Mouse (Mus musculus) Patski (cell line): ENCODE data around the gene Ergic1. TPM values are rescaled to one million over a fixed set of nuclear protein-coding genes. Genes with fewer than 3 reads are reported as not detected.

Source experiments
- ATAC-seq: fragments of 100-300 bp; one replicate; pipeline ENCODE4 v1.8.0; 2021
- CTCF ChIA-PET: fragments of 350-600 bp; sonication (Branson Sonifier 250); formaldehyde crosslinking; loops from one replicate; lab custom pipeline; 2022; ENCODE audit warnings: inconsistent platforms; lab: Charles Lee
- POLR2A ChIA-PET: fragments of 350-600 bp; sonication (Branson Sonifier 250); formaldehyde crosslinking; loops from one replicate; lab custom pipeline; 2022; ENCODE audit warnings: antibody characterized with exemption, inconsistent platforms; lab: Charles Lee
- DNase-seq: peaks from one replicate; pipeline ENCODE4 v3.0.0-alpha.2; 2011; ENCODE audit warnings: low read depth, low spot score
- H3K27me3 ChIP-seq: fragments of 371-371 bp; one replicate; pipeline ENCODE4 v1.5.1; 2021
- CTCF ChIP-seq: fragments of 100-300 bp; IDR thresholded peaks from one replicate; pipeline ENCODE4 v1.5.1; 2021
- in situ Hi-C: fragments of 300-500 bp; cut with MboI; formaldehyde crosslinking; loops from 3 replicates; pipeline ENCODE4 v1.11.1; 2018; ENCODE audit warnings: low pct_unique_long_range_greater_than_20kb, mixed read lengths
- polyA plus RNA-seq: library from polyadenylated mRNA; unstranded; gene quantifications from one replicate; pipeline ENCODE4 v1.2.3, GENCODE M21; 2021

The Ergic1 gene
- polyA plus RNA-seq, 1 experiment from 2014 or later: 287 TPM

- no peak for TF ChIP-seq CTCF
- DNase-seq: no peak
- no peak for ATAC-seq
- POLR2A ChIA-PET: interaction anchor here (0.6 kb wide), 1 partner anchor 70 kb away, joined by 3 read pairs; no protein-coding TSS in a partner anchor
- no peaks in the 10 kb centered on the region for H3K27me3 ChIP-seq
- in situ Hi-C loops: no loop called here
- CTCF ChIA-PET: interaction anchor here (0.6 kb wide), 1 partner anchor 67 kb away, joined by 3 read pairs; no protein-coding TSS in a partner anchor
These were observed 36.0 kb upstream of the Ergic1 start for GRCm38 (mm10) chr17:26525316-26525715.

- CTCF ChIA-PET: no interaction called here
- POLR2A ChIA-PET: no interaction called here
- DNase-seq (no peak), ATAC-seq (no peak)
- no peaks in the 10 kb centered on the region for H3K27me3 ChIP-seq
- in situ Hi-C loops: no loop called here
- no peak for TF ChIP-seq CTCF
These were observed 34.0 kb upstream of the Ergic1 start for GRCm38 (mm10) chr17:26527291-26527690.

- ChIA-PET POLR2A (interaction anchor here (1.0 to 1.4 kb wide), 4 partner anchors 20 to 35 kb away, joined by 3 to 7 read pairs (median 4); no protein-coding TSS in a partner anchor), CTCF (interaction anchor here (1.0 to 2.4 kb wide), 3 partner anchors 9 to 20 kb away, joined by 4 to 8 read pairs (median 4); no protein-coding TSS in a partner anchor)
These were observed 32.5 kb upstream of the Ergic1 start for GRCm38 (mm10) chr17:26528751-26529150.

GRCm38 (mm10) chr17:26529791-26530241 is 31.5 kb upstream of the Ergic1 start:
- no peaks in the 10 kb centered on the region for H3K27me3 ChIP-seq
- CTCF ChIA-PET: interaction anchor here (2.4 kb wide), 1 partner anchor 21 kb away, joined by 8 read pairs; no protein-coding TSS in a partner anchor
- POLR2A ChIA-PET: interaction anchor here (1.0 to 2.3 kb wide), 3 partner anchors 21 to 23 kb away, joined by 4 to 7 read pairs (median 7); no protein-coding TSS in a partner anchor
- peak; percentile 48 for ATAC-seq
- in situ Hi-C loops: no loop called here
- DNase-seq: no peak
- TF ChIP-seq CTCF: no peak

More at GRCm38 (mm10) chr17:26528751-26529150, 32.5 kb upstream of the Ergic1 start:
- ATAC-seq (no peak), DNase-seq (no peak)
- in situ Hi-C loops: no loop called here
- no peak for TF ChIP-seq CTCF
- H3K27me3 ChIP-seq: no peaks in the 10 kb centered on the region

- in situ Hi-C loops: no loop called here
- DNase-seq: no peak
These were observed 30.7 kb upstream of the Ergic1 start for GRCm38 (mm10) chr17:26530590-26531081.

GRCm38 (mm10) chr17:26531395-26532027 is 29.8 kb upstream of the Ergic1 start:
- H3K27me3 ChIP-seq: no peaks in the 10 kb centered on the region
- in situ Hi-C loops: no loop called here
- POLR2A ChIA-PET: interaction anchor here (0.6 to 2.3 kb wide), 3 partner anchors 24 to 1691 kb away, joined by 3 to 7 read pairs (median 4); no protein-coding TSS in a partner anchor
- DNase-seq (no peak), ATAC-seq (no peak)
- CTCF ChIA-PET: interaction anchor here (1.0 kb wide), 2 partner anchors 25 to 34 kb away, joined by 3 read pairs; no protein-coding TSS in a partner anchor
- TF ChIP-seq CTCF: no peak

More at GRCm38 (mm10) chr17:26530590-26531081, 30.7 kb upstream of the Ergic1 start:
- no peaks in the 10 kb centered on the region for H3K27me3 ChIP-seq
- ATAC-seq: peak; percentile 6
- CTCF ChIA-PET: interaction anchor here (0.8 to 1.0 kb wide), 3 partner anchors 21 to 34 kb away, joined by 3 read pairs; no protein-coding TSS in a partner anchor
- POLR2A ChIA-PET: interaction anchor here (1.0 to 2.3 kb wide), 3 partner anchors 22 to 39 kb away, joined by 4 to 7 read pairs (median 4); no protein-coding TSS in a partner anchor
- no peak for TF ChIP-seq CTCF

GRCm38 (mm10) chr17:26532476-26533045 is 28.7 kb upstream of the Ergic1 start:
- ChIA-PET CTCF (no interaction called here), POLR2A (interaction anchor here (0.6 to 2.3 kb wide), 2 partner anchors 25 to 1692 kb away, joined by 3 to 7 read pairs; no protein-coding TSS in a partner anchor)
- in situ Hi-C loops: no loop called here
- DNase-seq (no peak), ATAC-seq (no peak)
- TF ChIP-seq CTCF: no peak
- H3K27me3 ChIP-seq: no peaks in the 10 kb centered on the region

GRCm38 (mm10) chr17:26533871-26534372 is 27.4 kb upstream of the Ergic1 start:
- ChIA-PET POLR2A (interaction anchor here (0.9 kb wide), 1 partner anchor 29 kb away, joined by 4 read pairs; no protein-coding TSS in a partner anchor), CTCF (interaction anchor here (0.9 kb wide), 1 partner anchor 18 kb away, joined by 3 read pairs; no protein-coding TSS in a partner anchor)
- TF ChIP-seq CTCF: no peak
- ATAC-seq (no peak), DNase-seq (no peak)
- no peaks in the 10 kb centered on the region for H3K27me3 ChIP-seq
- in situ Hi-C loops: no loop called here

- no peak for ATAC-seq
- POLR2A ChIA-PET: interaction anchor here (0.9 to 1.5 kb wide), 3 partner anchors 28 to 30 kb away, joined by 3 to 4 read pairs (median 3); no protein-coding TSS in a partner anchor
- CTCF ChIA-PET: interaction anchor here (0.9 to 1.3 kb wide), 3 partner anchors 13 to 28 kb away, joined by 3 to 4 read pairs (median 3); no protein-coding TSS in a partner anchor
- in situ Hi-C loops: no loop called here
- H3K27me3 ChIP-seq: no peaks in the 10 kb centered on the region
- no peak for TF ChIP-seq CTCF
- no peak for DNase-seq
These were observed 26.6 kb upstream of the Ergic1 start for GRCm38 (mm10) chr17:26534695-26535094.
